Mouse (Mus musculus): ENCODE results near the gene Pik3ip1.

GRCm38 (mm10) chr11:3302385-3302784 lies 27.8 kb upstream of the Pik3ip1 start:
- TF ChIP-seq CTCF (IDR thresholded peaks at IDR 0.05; ENCODE audit: extremely low read depth, insufficient read depth, low read length), result no peak
- no peak for TF ChIP-seq POLR2A (IDR thresholded peaks at IDR 0.05; ENCODE audit: extremely low read depth, insufficient read depth, low read length)

Measured in cortical plate, adult 2 months (tissue).